Mouse (Mus musculus): ENCODE measurements around the gene Tesmin. TPM values are rescaled to one million over a fixed set of nuclear protein-coding genes. Genes with fewer than 3 reads are reported as not detected.
A peak's percentile ranks its signal among the peaks of the same experiment; 100 is the strongest.

Tesmin gene
- polyA plus RNA-seq, 1 experiment from 2014 or later: 1.1 TPM

DNA sequence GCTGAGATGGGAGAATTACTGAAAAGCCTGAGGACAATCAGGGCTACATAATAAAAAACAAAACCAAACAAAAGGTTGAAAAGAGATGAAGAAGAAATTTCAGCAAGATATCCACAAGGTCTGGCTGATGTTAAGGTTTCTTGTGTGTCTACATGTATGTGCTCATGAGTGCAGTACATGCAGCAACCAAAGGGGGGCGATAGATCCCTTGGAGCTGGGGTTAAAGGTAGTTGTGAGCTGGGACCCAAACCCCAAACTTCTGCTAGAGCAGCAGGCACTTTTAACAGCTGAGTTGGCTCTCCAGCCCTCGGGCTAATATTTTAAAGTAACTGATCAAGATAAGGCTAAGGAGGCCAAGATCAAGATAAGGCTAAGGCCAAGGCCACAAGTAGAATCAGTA lies 14.6 kb upstream of the Tesmin start:
- 58% methylated on average over 2 of the region's 2 CpGs for WGBS
- Histone ChIP-seq H3K36me3 (ENCODE audit: control insufficient read depth, insufficient read depth, low read length) (peaks cover 96% of the 10 kb centered on the region), H3K9me3 (ENCODE audit: control insufficient read depth, low read length) (no peaks in the 10 kb centered on the region), H3K4me2 (ENCODE audit: low read length) (no peak overlapping the region), H3K4me3 (ENCODE audit: control insufficient read depth in 1 of 2, insufficient read depth in 1 of 2, low read depth in 1 of 2, low read length in 2 of 2) (no peak overlapping the region), H3K27me3 (ENCODE audit: control insufficient read depth, insufficient read depth, low read length) (no peaks in the 10 kb centered on the region), H3K4me1 (ENCODE audit: control insufficient read depth in 2 of 2, insufficient read depth in 2 of 2, low read length in 2 of 2) (peaks cover 0 to 5% of the 10 kb centered on the region in 2 experiments; a peak in 1 of 4 replicates), H3K9ac (ENCODE audit: low read length) (no peak overlapping the region), H3K27ac (replicated peaks in 1 of 2; ENCODE audit: control insufficient read depth in 1 of 2, insufficient read depth in 1 of 2, low read depth in 2 of 2, low read length in 2 of 2) (no peak overlapping the region)
- ATAC-seq (ENCODE audit: insufficient number of reproducible peaks, insufficient read depth, low FRiP score, low read depth): no peak

DNA sequence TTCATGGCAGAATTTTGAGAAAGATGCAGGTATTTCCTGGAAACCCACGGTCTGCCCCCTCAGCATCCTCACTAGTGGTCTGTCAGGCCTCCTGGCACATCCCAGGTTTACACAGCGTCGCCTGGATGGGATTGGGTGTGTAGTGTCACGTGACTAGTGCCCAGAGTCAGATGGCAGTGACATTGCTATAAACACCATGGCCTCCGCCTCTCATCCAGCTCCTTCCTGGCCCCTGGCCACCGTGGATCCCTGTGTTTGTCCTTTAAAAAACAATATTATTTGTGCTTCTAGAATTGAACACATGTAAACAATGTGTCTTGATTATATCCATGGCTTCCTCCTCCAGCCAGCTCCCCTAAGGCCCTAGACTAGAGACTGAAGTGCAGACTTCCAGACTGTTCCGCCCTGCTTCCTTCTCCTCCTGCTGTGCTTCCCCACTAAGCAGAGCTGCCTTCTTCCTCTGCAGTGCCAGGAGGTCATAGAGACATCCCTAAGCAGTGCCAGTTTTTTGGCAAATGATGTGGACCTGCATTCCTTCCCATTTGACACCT lies 12.6 kb upstream of the Tesmin start:
- Histone ChIP-seq H3K27ac (replicated peaks in 1 of 2; ENCODE audit: control insufficient read depth in 1 of 2, insufficient read depth in 1 of 2, low read depth in 2 of 2, low read length in 2 of 2) (no peak overlapping the region), H3K27me3 (ENCODE audit: control insufficient read depth, insufficient read depth, low read length) (no peaks in the 10 kb centered on the region), H3K36me3 (ENCODE audit: control insufficient read depth, insufficient read depth, low read length) (peaks cover 96% of the 10 kb centered on the region), H3K4me1 (ENCODE audit: control insufficient read depth in 2 of 2, insufficient read depth in 2 of 2, low read length in 2 of 2) (peaks cover 0 to 5% of the 10 kb centered on the region in 2 experiments; a peak in 1 of 4 replicates), H3K9ac (ENCODE audit: low read length) (no peak overlapping the region), H3K4me2 (ENCODE audit: low read length) (no peak overlapping the region), H3K9me3 (ENCODE audit: control insufficient read depth, low read length) (no peaks in the 10 kb centered on the region), H3K4me3 (ENCODE audit: control insufficient read depth in 1 of 2, insufficient read depth in 1 of 2, low read depth in 1 of 2, low read length in 2 of 2) (no peak overlapping the region)
- WGBS: 73% methylated on average over 7 of the region's 7 CpGs
- no peak for ATAC-seq (ENCODE audit: insufficient number of reproducible peaks, insufficient read depth, low FRiP score, low read depth)

DNA sequence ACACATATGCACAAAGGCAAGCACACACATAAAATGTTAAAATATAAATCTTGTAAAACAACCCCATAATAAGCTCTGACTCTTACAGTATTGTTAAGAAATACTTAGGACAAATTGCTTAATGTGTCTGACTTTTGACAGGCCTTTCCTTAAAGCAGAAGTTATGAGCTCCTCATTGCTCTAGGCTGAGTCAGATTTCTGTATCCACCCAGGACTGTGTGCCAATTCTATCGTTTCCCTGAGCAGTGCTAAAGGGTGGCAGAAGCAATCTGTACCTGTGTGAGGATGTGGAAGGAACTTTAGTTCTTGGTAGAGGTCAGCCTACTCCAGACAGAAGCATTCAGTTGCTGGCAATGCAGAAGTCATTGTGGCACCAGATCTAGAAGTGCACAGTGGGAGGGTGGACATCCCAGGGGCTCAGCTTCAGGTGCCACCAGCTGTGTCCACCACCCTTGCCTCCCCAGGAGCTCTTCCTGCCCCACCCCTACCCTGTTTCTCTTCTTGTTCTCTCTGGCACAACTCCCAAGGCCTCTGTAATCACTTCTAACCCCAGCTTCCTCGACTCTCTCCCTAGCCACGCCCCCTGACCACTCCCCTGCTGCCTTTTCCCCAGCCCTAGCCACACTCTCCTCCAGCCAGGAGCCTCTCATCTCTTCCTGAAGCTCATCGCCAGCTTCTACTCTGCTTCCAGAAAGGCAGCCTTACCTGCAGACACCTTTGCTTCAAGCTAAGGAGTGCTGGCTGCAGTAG lies 11.5 kb upstream of the Tesmin start:
- Histone ChIP-seq H3K27ac (replicated peaks in 1 of 2; ENCODE audit: control insufficient read depth in 1 of 2, insufficient read depth in 1 of 2, low read depth in 2 of 2, low read length in 2 of 2) (no peak overlapping the region), H3K9ac (ENCODE audit: low read length) (no peak overlapping the region), H3K4me1 (ENCODE audit: control insufficient read depth in 2 of 2, insufficient read depth in 2 of 2, low read length in 2 of 2) (peaks cover 0 to 5% of the 10 kb centered on the region in 2 experiments; a peak in 1 of 4 replicates), H3K4me3 (ENCODE audit: control insufficient read depth in 1 of 2, insufficient read depth in 1 of 2, low read depth in 1 of 2, low read length in 2 of 2) (no peak overlapping the region), H3K9me3 (ENCODE audit: control insufficient read depth, low read length) (no peaks in the 10 kb centered on the region), H3K27me3 (ENCODE audit: control insufficient read depth, insufficient read depth, low read length) (no peaks in the 10 kb centered on the region), H3K4me2 (ENCODE audit: low read length) (no peak overlapping the region), H3K36me3 (ENCODE audit: control insufficient read depth, insufficient read depth, low read length) (peaks cover 96% of the 10 kb centered on the region)
- ATAC-seq (ENCODE audit: insufficient number of reproducible peaks, insufficient read depth, low FRiP score, low read depth): no peak
- WGBS: 23% methylated on average over 4 of the region's 4 CpGs

DNA sequence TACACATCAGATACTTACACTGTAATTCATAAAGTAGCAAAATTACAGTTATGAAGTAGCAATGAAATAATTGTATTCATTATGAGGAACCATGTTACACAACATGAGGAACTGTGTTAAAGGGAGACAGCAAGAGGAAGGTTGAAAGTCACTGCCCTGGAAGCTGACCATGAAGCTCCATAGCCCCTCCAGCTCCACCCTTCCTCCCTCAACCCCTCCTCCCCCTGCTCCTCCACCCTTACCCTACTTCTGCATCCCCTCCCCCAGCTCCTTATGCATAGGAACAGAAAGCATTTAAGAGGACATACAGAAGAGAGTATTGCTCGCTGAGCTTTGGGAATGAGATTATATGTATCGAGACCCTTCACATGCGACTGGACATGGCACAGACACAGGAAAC lies 10.0 kb upstream of the Tesmin start:
- peaks cover 0 to 3% of the 10 kb centered on the region in 2 experiments; a peak in 1 of 4 replicates for H3K4me1 ChIP-seq (ENCODE audit: control insufficient read depth in 2 of 2, insufficient read depth in 2 of 2, low read length in 2 of 2)
- H3K9ac ChIP-seq (ENCODE audit: low read length): no peak overlapping the region
- no peaks in the 10 kb centered on the region for H3K9me3 ChIP-seq (ENCODE audit: control insufficient read depth, low read length)
- no peak for ATAC-seq (ENCODE audit: insufficient number of reproducible peaks, insufficient read depth, low FRiP score, low read depth)
- no peak overlapping the region for H3K27ac ChIP-seq (replicated peaks in 1 of 2; ENCODE audit: control insufficient read depth in 1 of 2, insufficient read depth in 1 of 2, low read depth in 2 of 2, low read length in 2 of 2)
- no peak overlapping the region for H3K4me3 ChIP-seq (ENCODE audit: control insufficient read depth in 1 of 2, insufficient read depth in 1 of 2, low read depth in 1 of 2, low read length in 2 of 2)
- no peak overlapping the region for H3K4me2 ChIP-seq (ENCODE audit: low read length)
- H3K27me3 ChIP-seq (ENCODE audit: control insufficient read depth, insufficient read depth, low read length): no peaks in the 10 kb centered on the region
- WGBS: 86% methylated on average over 3 of the region's 3 CpGs
- peaks cover 92% of the 10 kb centered on the region for H3K36me3 ChIP-seq (ENCODE audit: control insufficient read depth, insufficient read depth, low read length)

DNA sequence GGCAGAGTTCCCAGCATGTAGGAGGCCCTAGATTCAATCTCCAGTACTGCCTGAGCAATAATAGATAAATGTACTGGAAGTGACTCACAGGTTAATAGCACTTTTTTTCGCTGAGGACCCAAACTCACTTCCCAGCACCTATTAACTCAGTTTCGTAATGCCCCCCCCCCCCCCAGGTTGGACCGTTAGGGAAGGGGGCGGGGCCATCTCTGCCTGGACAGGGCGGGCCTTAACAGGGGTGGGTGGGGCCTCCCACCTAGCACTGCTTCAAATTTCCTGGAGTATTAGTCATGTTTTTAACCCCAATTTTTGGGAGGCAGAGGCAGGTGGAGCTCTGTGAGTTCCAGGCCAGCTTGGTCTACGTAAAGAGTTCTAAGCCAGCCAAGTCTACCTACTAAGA lies 596 bp upstream of the Tesmin start:
- Histone ChIP-seq H3K36me3 (ENCODE audit: control insufficient read depth, insufficient read depth, low read length) (peaks cover 34% of the 10 kb centered on the region), H3K9ac (ENCODE audit: low read length) (no peak overlapping the region), H3K27ac (replicated peaks in 1 of 2; ENCODE audit: control insufficient read depth in 1 of 2, insufficient read depth in 1 of 2, low read depth in 2 of 2, low read length in 2 of 2) (no peak overlapping the region), H3K9me3 (ENCODE audit: control insufficient read depth, low read length) (peaks cover 4% of the 10 kb centered on the region), H3K27me3 (ENCODE audit: control insufficient read depth, insufficient read depth, low read length) (no peaks in the 10 kb centered on the region), H3K4me3 (ENCODE audit: control insufficient read depth in 1 of 2, insufficient read depth in 1 of 2, low read depth in 1 of 2, low read length in 2 of 2) (no peak overlapping the region), H3K4me2 (ENCODE audit: low read length) (no peak overlapping the region), H3K4me1 (ENCODE audit: control insufficient read depth in 2 of 2, insufficient read depth in 2 of 2, low read length in 2 of 2) (peaks cover 11 to 24% of the 10 kb centered on the region in 2 experiments)
- 54% methylated on average over 6 of the region's 6 CpGs for WGBS
- no peak for ATAC-seq (ENCODE audit: insufficient number of reproducible peaks, insufficient read depth, low FRiP score, low read depth)

DNA sequence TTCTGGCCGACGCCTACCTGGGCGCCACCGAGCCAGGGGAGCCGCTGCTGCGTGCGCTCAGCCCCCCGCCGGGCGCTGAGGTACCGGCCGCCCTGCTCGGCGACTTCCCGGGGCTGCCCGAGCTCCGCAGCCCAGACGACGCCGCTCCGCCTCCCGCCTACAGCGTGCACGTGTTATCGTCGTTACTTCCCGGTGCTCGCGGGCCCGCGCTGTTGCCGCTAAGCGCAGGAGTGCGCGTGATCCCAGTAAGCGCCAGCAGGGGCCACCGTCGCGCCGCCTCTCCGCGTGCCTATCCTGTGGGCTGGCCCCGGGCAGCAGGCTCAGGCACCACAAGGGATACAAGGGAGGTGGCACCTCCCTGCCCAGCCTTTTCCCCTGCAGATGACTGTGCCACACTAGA lies 432 bp downstream of the Tesmin start:
- Histone ChIP-seq H3K9me3 (ENCODE audit: control insufficient read depth, low read length) (peaks cover 4% of the 10 kb centered on the region), H3K36me3 (ENCODE audit: control insufficient read depth, insufficient read depth, low read length) (peaks cover 28% of the 10 kb centered on the region), H3K4me3 (ENCODE audit: control insufficient read depth in 1 of 2, insufficient read depth in 1 of 2, low read depth in 1 of 2, low read length in 2 of 2) (peak overlapping the region; percentile 42 to 47), H3K9ac (ENCODE audit: low read length) (peak overlapping the region; percentile 73), H3K27me3 (ENCODE audit: control insufficient read depth, insufficient read depth, low read length) (no peaks in the 10 kb centered on the region), H3K4me2 (ENCODE audit: low read length) (peak overlapping the region; percentile 96), H3K27ac (replicated peaks in 1 of 2; ENCODE audit: control insufficient read depth in 1 of 2, insufficient read depth in 1 of 2, low read depth in 2 of 2, low read length in 2 of 2) (no peak overlapping the region), H3K4me1 (ENCODE audit: control insufficient read depth in 2 of 2, insufficient read depth in 2 of 2, low read length in 2 of 2) (peaks cover 11 to 24% of the 10 kb centered on the region in 2 experiments)
- ATAC-seq (ENCODE audit: insufficient number of reproducible peaks, insufficient read depth, low FRiP score, low read depth): peak; percentile 89
- WGBS: under 1% methylated on average over 31 of the region's 43 CpGs

DNA sequence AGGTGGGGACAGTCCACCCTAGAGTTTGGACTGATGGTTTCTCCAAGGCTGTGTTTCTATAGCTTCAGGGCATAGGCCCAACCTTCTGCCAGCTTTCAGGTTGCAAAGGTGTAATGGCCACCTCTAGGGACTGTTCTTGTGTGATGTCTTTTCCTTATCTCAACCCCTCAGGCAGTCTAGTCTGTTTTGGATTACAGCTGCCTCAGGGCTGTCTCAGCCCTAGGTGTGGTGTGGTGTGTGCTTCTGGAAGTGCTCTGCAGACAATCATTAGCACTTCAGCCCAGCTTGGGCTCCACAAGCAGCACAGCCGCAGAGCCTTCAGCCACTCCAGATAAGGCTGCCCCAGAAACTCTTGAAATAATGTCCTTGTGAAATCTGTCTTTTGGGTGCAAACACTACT lies 3.7 kb downstream of the Tesmin start:
- Histone ChIP-seq H3K27ac (replicated peaks in 1 of 2; ENCODE audit: control insufficient read depth in 1 of 2, insufficient read depth in 1 of 2, low read depth in 2 of 2, low read length in 2 of 2) (peak overlapping the region; percentile 14 to 44), H3K36me3 (ENCODE audit: control insufficient read depth, insufficient read depth, low read length) (no peaks in the 10 kb centered on the region), H3K9ac (ENCODE audit: low read length) (no peak overlapping the region), H3K4me2 (ENCODE audit: low read length) (no peak overlapping the region), H3K9me3 (ENCODE audit: control insufficient read depth, low read length) (peaks cover 4% of the 10 kb centered on the region), H3K27me3 (ENCODE audit: control insufficient read depth, insufficient read depth, low read length) (no peaks in the 10 kb centered on the region), H3K4me1 (ENCODE audit: control insufficient read depth in 2 of 2, insufficient read depth in 2 of 2, low read length in 2 of 2) (peaks cover 11 to 34% of the 10 kb centered on the region in 2 experiments), H3K4me3 (ENCODE audit: control insufficient read depth in 1 of 2, insufficient read depth in 1 of 2, low read depth in 1 of 2, low read length in 2 of 2) (no peak overlapping the region)
- 13% methylated on average over 1 of the region's 1 CpGs for WGBS
- no peak for ATAC-seq (ENCODE audit: insufficient number of reproducible peaks, insufficient read depth, low FRiP score, low read depth)

Measured in heart, embryonic 14.5 days (tissue).